Mouse (Mus musculus): Measurements from ENCODE around the gene Snrpd3.
A peak's percentile ranks its signal among the peaks of the same experiment; 100 is the strongest.

The Snrpd3 gene

GRCm38 (mm10) chr10:75568441-75568840 lies 51.1 kb downstream of the Snrpd3 start:
- H3K36me3 ChIP-seq (ENCODE audit: insufficient read depth, low read length) = no peaks in the 10 kb centered on the region
- H3K27me3 ChIP-seq (ENCODE audit: insufficient read depth, low read length) = peaks cover 29% of the 10 kb centered on the region
- TF ChIP-seq CTCF (conservative IDR thresholded peaks at IDR 0.05; ENCODE audit: low read length) (no peak), NANOG (IDR thresholded peaks at IDR 0.05; ENCODE audit: borderline replicate concordance, low read length) (no peak), POU5F1 (IDR thresholded peaks at IDR 0.05; ENCODE audit: borderline replicate concordance, low read length) (no peak)
- H3K4me1 ChIP-seq (replicated peaks; ENCODE audit: low read depth, low read length) = peaks cover 80% of the 10 kb centered on the region
- H3K4me3 ChIP-seq (replicated peaks; ENCODE audit: low read length) = peak overlapping the region; percentile 63
- no peaks in the 10 kb centered on the region for H3K9me3 ChIP-seq (ENCODE audit: low read length)

- H3K4me3 ChIP-seq (replicated peaks; ENCODE audit: low read length) = peak overlapping the region; percentile 63
- peaks cover 32% of the 10 kb centered on the region for H3K27me3 ChIP-seq (ENCODE audit: insufficient read depth, low read length)
- TF ChIP-seq CTCF (conservative IDR thresholded peaks at IDR 0.05; ENCODE audit: low read length) = no peak
- no peak for TF ChIP-seq POU5F1 (IDR thresholded peaks at IDR 0.05; ENCODE audit: borderline replicate concordance, low read length)
- TF ChIP-seq NANOG (IDR thresholded peaks at IDR 0.05; ENCODE audit: borderline replicate concordance, low read length) = no peak
- no peaks in the 10 kb centered on the region for H3K9me3 ChIP-seq (ENCODE audit: low read length)
- 0 out of 2 replicates have a peak, but pooled peaks cover 4% of the 10 kb centered on the region for H3K36me3 ChIP-seq (ENCODE audit: insufficient read depth, low read length)
- peaks cover 80% of the 10 kb centered on the region for H3K4me1 ChIP-seq (replicated peaks; ENCODE audit: low read depth, low read length)
Observed at GRCm38 (mm10) chr10:75568851-75569250, 51.5 kb downstream of the Snrpd3 start.

GRCm38 (mm10) chr10:75570981-75571657 lies 53.8 kb downstream of the Snrpd3 start:
- Histone ChIP-seq H3K4me3 (replicated peaks; ENCODE audit: low read length) (no peak overlapping the region), H3K27me3 (ENCODE audit: insufficient read depth, low read length) (peaks cover 24% of the 10 kb centered on the region), H3K4me1 (replicated peaks; ENCODE audit: low read depth, low read length) (peaks cover 58% of the 10 kb centered on the region), H3K36me3 (ENCODE audit: insufficient read depth, low read length) (0 out of 2 replicates have a peak, but pooled peaks cover 4% of the 10 kb centered on the region), H3K9me3 (ENCODE audit: low read length) (no peaks in the 10 kb centered on the region)
- TF ChIP-seq NANOG (IDR thresholded peaks at IDR 0.05; ENCODE audit: borderline replicate concordance, low read length) (no peak), POU5F1 (IDR thresholded peaks at IDR 0.05; ENCODE audit: borderline replicate concordance, low read length) (no peak), CTCF (conservative IDR thresholded peaks at IDR 0.05; ENCODE audit: low read length) (no peak)

- no peak for TF ChIP-seq NANOG (IDR thresholded peaks at IDR 0.05; ENCODE audit: borderline replicate concordance, low read length)
- Histone ChIP-seq H3K4me3 (replicated peaks; ENCODE audit: low read length) (no peak overlapping the region), H3K27me3 (ENCODE audit: insufficient read depth, low read length) (peaks cover 24% of the 10 kb centered on the region), H3K36me3 (ENCODE audit: insufficient read depth, low read length) (0 out of 2 replicates have a peak, but pooled peaks cover 4% of the 10 kb centered on the region), H3K9me3 (ENCODE audit: low read length) (no peaks in the 10 kb centered on the region), H3K4me1 (replicated peaks; ENCODE audit: low read depth, low read length) (peaks cover 55% of the 10 kb centered on the region)
Observed at GRCm38 (mm10) chr10:75571937-75572336, 54.6 kb downstream of the Snrpd3 start.

- Histone ChIP-seq H3K27me3 (ENCODE audit: insufficient read depth, low read length) (peaks cover 19% of the 10 kb centered on the region), H3K4me3 (replicated peaks; ENCODE audit: low read length) (no peak overlapping the region), H3K36me3 (ENCODE audit: insufficient read depth, low read length) (0 out of 2 replicates have a peak, but pooled peaks cover 4% of the 10 kb centered on the region), H3K4me1 (replicated peaks; ENCODE audit: low read depth, low read length) (peaks cover 45% of the 10 kb centered on the region), H3K9me3 (ENCODE audit: low read length) (no peaks in the 10 kb centered on the region)
- TF ChIP-seq NANOG (IDR thresholded peaks at IDR 0.05; ENCODE audit: borderline replicate concordance, low read length) (no peak), CTCF (conservative IDR thresholded peaks at IDR 0.05; ENCODE audit: low read length) (no peak), POU5F1 (IDR thresholded peaks at IDR 0.05; ENCODE audit: borderline replicate concordance, low read length) (no peak)
Observed at GRCm38 (mm10) chr10:75573181-75573580, 55.8 kb downstream of the Snrpd3 start.

GRCm38 (mm10) chr10:75573965-75574364 lies 56.6 kb downstream of the Snrpd3 start:
- peaks cover 12% of the 10 kb centered on the region for H3K27me3 ChIP-seq (ENCODE audit: insufficient read depth, low read length)
- TF ChIP-seq NANOG (IDR thresholded peaks at IDR 0.05; ENCODE audit: borderline replicate concordance, low read length) (no peak), POU5F1 (IDR thresholded peaks at IDR 0.05; ENCODE audit: borderline replicate concordance, low read length) (no peak), CTCF (conservative IDR thresholded peaks at IDR 0.05; ENCODE audit: low read length) (no peak)
- H3K36me3 ChIP-seq (ENCODE audit: insufficient read depth, low read length) = 0 out of 2 replicates have a peak, but pooled peaks cover 4% of the 10 kb centered on the region
- no peak overlapping the region for H3K4me3 ChIP-seq (replicated peaks; ENCODE audit: low read length)
- H3K9me3 ChIP-seq (ENCODE audit: low read length) = no peaks in the 10 kb centered on the region
- peaks cover 38% of the 10 kb centered on the region for H3K4me1 ChIP-seq (replicated peaks; ENCODE audit: low read depth, low read length)

GRCm38 (mm10) chr10:75579129-75579528 lies 61.8 kb downstream of the Snrpd3 start:
- 0 out of 2 replicates have a peak, but pooled peaks cover 10% of the 10 kb centered on the region for H3K36me3 ChIP-seq (ENCODE audit: insufficient read depth, low read length)
- no peaks in the 10 kb centered on the region for H3K4me1 ChIP-seq (replicated peaks; ENCODE audit: low read depth, low read length)
- no peaks in the 10 kb centered on the region for H3K9me3 ChIP-seq (ENCODE audit: low read length)
- peaks cover 4% of the 10 kb centered on the region; the same call in 1 of the 2 replicates for H3K27me3 ChIP-seq (ENCODE audit: insufficient read depth, low read length)
- no peak overlapping the region for H3K4me3 ChIP-seq (replicated peaks; ENCODE audit: low read length)
- TF ChIP-seq NANOG (IDR thresholded peaks at IDR 0.05; ENCODE audit: borderline replicate concordance, low read length) = no peak
- no peak for TF ChIP-seq CTCF (conservative IDR thresholded peaks at IDR 0.05; ENCODE audit: low read length)
- no peak for TF ChIP-seq POU5F1 (IDR thresholded peaks at IDR 0.05; ENCODE audit: borderline replicate concordance, low read length)

- Histone ChIP-seq H3K36me3 (ENCODE audit: insufficient read depth, low read length) (0 out of 2 replicates have a peak, but pooled peaks cover 8% of the 10 kb centered on the region), H3K4me3 (replicated peaks; ENCODE audit: low read length) (peak overlapping the region; percentile 62), H3K4me1 (replicated peaks; ENCODE audit: low read depth, low read length) (peaks cover 24% of the 10 kb centered on the region), H3K9me3 (ENCODE audit: low read length) (no peaks in the 10 kb centered on the region), H3K27me3 (ENCODE audit: insufficient read depth, low read length) (peaks cover 3% of the 10 kb centered on the region; the same call in 1 of the 2 replicates)
- TF ChIP-seq POU5F1 (IDR thresholded peaks at IDR 0.05; ENCODE audit: borderline replicate concordance, low read length) (no peak), NANOG (IDR thresholded peaks at IDR 0.05; ENCODE audit: borderline replicate concordance, low read length) (no peak), CTCF (conservative IDR thresholded peaks at IDR 0.05; ENCODE audit: low read length) (peak; percentile 90)
Observed at GRCm38 (mm10) chr10:75585876-75586552, 68.7 kb downstream of the Snrpd3 start.
